Mouse (Mus musculus) hindbrain, embryonic 16.5 days (tissue): ENCODE data around the gene Tbx3. TPM values are rescaled to one million over a fixed set of nuclear protein-coding genes. Genes with fewer than 3 reads are reported as not detected.

Experiments
- ATAC-seq: fragments of 200-750 bp; cut with Nextera tagmentation; 2 replicates; pipeline ENCODE4 v1.8.0; 2017; ENCODE audit warnings: moderate TSS enrichment, moderate library complexity
- H3K27ac ChIP-seq: fragments of 300-500 bp; sonication (generic); 2 replicates; pipeline ENCODE4 v1.5.1; 2014; ENCODE audit warnings: low read depth, mild to moderate bottlenecking, control low read depth, low read length, moderate library complexity
- H3K27me3 ChIP-seq: fragments of 300-500 bp; sonication (generic); replicated peaks from 2 replicates; pipeline ENCODE4 v1.6.1; 2014; ENCODE audit warnings: low read length; ENCODE audit not compliant: control insufficient read depth, insufficient read depth
- H3K36me3 ChIP-seq: fragments of 300-500 bp; sonication (generic); 2 replicates; pipeline ENCODE4 v1.6.1; 2014; ENCODE audit warnings: mild to moderate bottlenecking, low read length, moderate library complexity, mixed read lengths; ENCODE audit not compliant: control insufficient read depth, insufficient read depth
- H3K4me1 ChIP-seq: fragments of 300-500 bp; sonication (generic); 2 replicates; pipeline ENCODE4 v1.6.1; 2014; ENCODE audit warnings: low read depth, low read length; ENCODE audit not compliant: control insufficient read depth, insufficient read depth
- H3K4me2 ChIP-seq: fragments of 300-500 bp; sonication (generic); 2 replicates; pipeline ENCODE4 v1.6.1; 2014; ENCODE audit warnings: mild to moderate bottlenecking, low read length, control low read depth, moderate library complexity
- H3K4me3 ChIP-seq: fragments of 300-500 bp; sonication (generic); 2 replicates; pipeline ENCODE4 v1.5.1; 2014; ENCODE audit warnings: mild to moderate bottlenecking, low read length, control low read depth, moderate library complexity
- H3K9ac ChIP-seq: fragments of 300-500 bp; sonication (generic); 2 replicates; pipeline ENCODE4 v1.6.1; 2014; ENCODE audit warnings: low read depth, mild to moderate bottlenecking, control low read depth, low read length, moderate library complexity
- H3K9me3 ChIP-seq: fragments of 300-500 bp; sonication (generic); 2 replicates; pipeline ENCODE4 v1.6.1; 2014; ENCODE audit warnings: mild to moderate bottlenecking, low read length, moderate library complexity; ENCODE audit not compliant: control insufficient read depth
- WGBS: fragments of 180-500 bp; shearing (Covaris S2); extraction: QIAGEN DNeasy Blood & Tissue Kit; methylation state at CpG from one replicate; pipeline ENCODE4 v1.1.7; 2014; 5-methylcytosine and 5-hydroxymethylcytosine counted together
- polyA plus RNA-seq: library from polyadenylated mRNA; unstranded; fragments of >200 nt; fragmentation: Nextera tagmentation; extraction: Ambion mirVana; gene quantifications from 2 replicates; pipeline ENCODE4 v1.2.1, GENCODE M21; 2015

Gene Tbx3
- polyA plus RNA-seq, 1 experiment from 2014 or later = 2.9 TPM

GRCm38 (mm10) chr5:119657804-119658203 is 12.7 kb upstream of the Tbx3 start:
- peaks cover 73% of the 10 kb centered on the region for H3K27me3 ChIP-seq
- no peaks in the 10 kb centered on the region for H3K36me3 ChIP-seq
- H3K9ac ChIP-seq = no peak overlapping the region
- 5% methylated on average over 6 of the region's 6 CpGs for WGBS
- H3K4me2 ChIP-seq = no peak overlapping the region
- H3K9me3 ChIP-seq = no peaks in the 10 kb centered on the region
- no peak overlapping the region for H3K27ac ChIP-seq
- ATAC-seq = no peak
- no peaks in the 10 kb centered on the region for H3K4me1 ChIP-seq
- no peak overlapping the region for H3K4me3 ChIP-seq

GRCm38 (mm10) chr5:119658396-119658795 is 12.1 kb upstream of the Tbx3 start:
- 0% methylated on average over 5 of the region's 5 CpGs for WGBS
- Histone ChIP-seq H3K27me3 (peaks cover 75% of the 10 kb centered on the region), H3K9me3 (no peaks in the 10 kb centered on the region), H3K9ac (no peak overlapping the region), H3K4me1 (no peaks in the 10 kb centered on the region), H3K36me3 (no peaks in the 10 kb centered on the region), H3K4me2 (no peak overlapping the region), H3K27ac (no peak overlapping the region), H3K4me3 (no peak overlapping the region)
- no peak for ATAC-seq

- Histone ChIP-seq H3K4me2 (no peak overlapping the region), H3K9me3 (no peaks in the 10 kb centered on the region), H3K4me1 (no peaks in the 10 kb centered on the region), H3K27ac (no peak overlapping the region), H3K4me3 (no peak overlapping the region), H3K27me3 (peaks cover 78% of the 10 kb centered on the region), H3K9ac (no peak overlapping the region), H3K36me3 (no peaks in the 10 kb centered on the region)
- WGBS = 1% methylated on average over 3 of the region's 3 CpGs
- ATAC-seq = no peak
Observed at GRCm38 (mm10) chr5:119659041-119659440, 11.4 kb upstream of the Tbx3 start.

- Histone ChIP-seq H3K9ac (no peak overlapping the region), H3K4me2 (no peak overlapping the region), H3K27me3 (peaks cover 79% of the 10 kb centered on the region), H3K9me3 (no peaks in the 10 kb centered on the region), H3K4me1 (no peaks in the 10 kb centered on the region), H3K36me3 (no peaks in the 10 kb centered on the region), H3K27ac (no peak overlapping the region), H3K4me3 (no peak overlapping the region)
- no peak for ATAC-seq
- WGBS = 2% methylated on average over 25 of the region's 25 CpGs
Observed at GRCm38 (mm10) chr5:119660526-119661410, 9.7 kb upstream of the Tbx3 start.

- Histone ChIP-seq H3K27me3 (peaks cover 75% of the 10 kb centered on the region), H3K4me1 (no peaks in the 10 kb centered on the region), H3K9me3 (no peaks in the 10 kb centered on the region), H3K9ac (no peak overlapping the region), H3K36me3 (no peaks in the 10 kb centered on the region), H3K4me2 (no peak overlapping the region), H3K4me3 (no peak overlapping the region), H3K27ac (no peak overlapping the region)
- ATAC-seq = no peak
- 3% methylated on average over 11 of the region's 11 CpGs for WGBS
Observed at GRCm38 (mm10) chr5:119661474-119661873, 9.0 kb upstream of the Tbx3 start.

- Histone ChIP-seq H3K27me3 (peaks cover 77% of the 10 kb centered on the region), H3K36me3 (no peaks in the 10 kb centered on the region), H3K9me3 (no peaks in the 10 kb centered on the region), H3K27ac (no peak overlapping the region), H3K4me2 (no peak overlapping the region), H3K4me3 (no peak overlapping the region), H3K9ac (no peak overlapping the region), H3K4me1 (no peaks in the 10 kb centered on the region)
- WGBS = 3% methylated on average over 13 of the region's 13 CpGs
- ATAC-seq = no peak
Observed at GRCm38 (mm10) chr5:119662326-119662725, 8.1 kb upstream of the Tbx3 start.

- WGBS = 3% methylated on average over 12 of the region's 12 CpGs
- H3K9ac ChIP-seq = no peak overlapping the region
- no peaks in the 10 kb centered on the region for H3K36me3 ChIP-seq
- H3K4me1 ChIP-seq = no peaks in the 10 kb centered on the region
- no peak for ATAC-seq
- no peak overlapping the region for H3K4me2 ChIP-seq
- H3K4me3 ChIP-seq = no peak overlapping the region
- peaks cover 74% of the 10 kb centered on the region for H3K27me3 ChIP-seq
- no peak overlapping the region for H3K27ac ChIP-seq
- no peaks in the 10 kb centered on the region for H3K9me3 ChIP-seq
Observed at GRCm38 (mm10) chr5:119662731-119663130, 7.7 kb upstream of the Tbx3 start.

- no peak for ATAC-seq
- H3K27ac ChIP-seq = no peak overlapping the region
- under 1% methylated on average over 15 of the region's 15 CpGs for WGBS
Observed at GRCm38 (mm10) chr5:119663241-119663640, 7.2 kb upstream of the Tbx3 start.

GRCm38 (mm10) chr5:119663747-119664146 is 6.7 kb upstream of the Tbx3 start:
- H3K4me3 ChIP-seq = no peak overlapping the region
- H3K9me3 ChIP-seq = no peaks in the 10 kb centered on the region
- peaks cover 74% of the 10 kb centered on the region for H3K27me3 ChIP-seq
- no peak overlapping the region for H3K9ac ChIP-seq
- no peaks in the 10 kb centered on the region; the same call in 1 of the 2 replicates for H3K4me1 ChIP-seq
- no peak for ATAC-seq
- WGBS = 5% methylated on average over 5 of the region's 5 CpGs
- no peaks in the 10 kb centered on the region for H3K36me3 ChIP-seq
- H3K27ac ChIP-seq = no peak overlapping the region
- no peak overlapping the region for H3K4me2 ChIP-seq

More at GRCm38 (mm10) chr5:119663241-119663640, 7.2 kb upstream of the Tbx3 start:
- no peak overlapping the region for H3K9ac ChIP-seq
- H3K4me2 ChIP-seq = no peak overlapping the region
- no peaks in the 10 kb centered on the region for H3K4me1 ChIP-seq
- H3K27me3 ChIP-seq = peaks cover 73% of the 10 kb centered on the region
- no peaks in the 10 kb centered on the region for H3K9me3 ChIP-seq
- H3K4me3 ChIP-seq = no peak overlapping the region
- no peaks in the 10 kb centered on the region for H3K36me3 ChIP-seq
